Mouse (Mus musculus): ENCODE measurements at regions not wholly inside any gene's neighbourhood (a gene's known extent, or its start where the extent isn't known, plus 50 kb on each side); places are given as distances from the start of the nearest gene placed in this dataset.
A peak's percentile ranks its signal among the peaks of the same experiment; 100 is the strongest.

- ATAC-seq (ENCODE audit: insufficient number of reproducible peaks, low FRiP score, low TSS enrichment, low read depth): no peak
- no peak for DNase-seq (ENCODE audit: low spot score)
- H3K27me3 ChIP-seq (ENCODE audit: control insufficient read depth, insufficient read depth, low read length): no peaks in the 10 kb centered on the region
Observed at GRCm38 (mm10) chr16:55469703-55470102, 171.9 kb upstream of the Zpld1 start.

DNA sequence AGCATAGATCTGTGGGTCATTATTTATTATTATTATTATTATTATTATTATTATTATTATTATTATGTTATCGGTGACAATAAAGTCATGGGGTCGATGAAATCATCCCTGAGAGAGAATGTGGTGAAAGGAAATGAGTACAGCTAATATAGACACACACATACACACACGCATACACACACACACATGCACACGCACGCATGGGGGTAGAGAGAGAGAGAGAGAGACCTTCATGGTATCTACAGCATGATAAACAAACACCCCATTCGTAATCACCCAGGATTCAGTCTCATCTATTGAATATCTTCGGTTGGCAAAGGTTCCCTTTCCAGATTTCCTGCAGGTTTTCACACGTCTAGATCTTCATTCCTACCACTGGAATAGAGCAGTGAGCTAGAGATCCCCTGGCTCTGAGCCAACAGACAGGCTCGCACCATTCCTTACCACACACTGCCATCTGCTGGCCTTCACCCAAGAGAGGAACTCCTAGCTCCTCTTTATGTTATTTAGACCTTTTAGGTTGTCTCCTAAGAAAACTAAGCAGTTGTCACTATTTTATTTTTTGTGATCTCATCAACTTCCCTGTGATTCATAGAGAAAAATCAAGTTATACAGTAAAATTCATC, 171.2 kb upstream of the Zpld1 start:
- DNase-seq (ENCODE audit: low spot score) (peak; percentile 93), ATAC-seq (ENCODE audit: insufficient number of reproducible peaks, low FRiP score, low TSS enrichment, low read depth) (peak; percentile 83; the same call in 1 of the 2 replicates)
- no peak overlapping the region for H3K9ac ChIP-seq (ENCODE audit: low read length)
- no peak overlapping the region for H3K4me3 ChIP-seq (ENCODE audit: low read depth, low read length)
- H3K36me3 ChIP-seq (ENCODE audit: control insufficient read depth, insufficient read depth, low read length): no peaks in the 10 kb centered on the region
- H3K4me2 ChIP-seq (ENCODE audit: low read depth, severe bottlenecking): no peak overlapping the region
- 56% methylated on average over 9 of the region's 9 CpGs for WGBS
- no peaks in the 10 kb centered on the region for H3K27me3 ChIP-seq (ENCODE audit: control insufficient read depth, insufficient read depth, low read length)
- H3K27ac ChIP-seq (replicated peaks; ENCODE audit: low read depth, low read length): no peak overlapping the region
- no peaks in the 10 kb centered on the region for H3K9me3 ChIP-seq (ENCODE audit: control insufficient read depth, low read length)
- H3K4me1 ChIP-seq (ENCODE audit: control insufficient read depth, insufficient read depth, low read length): no peaks in the 10 kb centered on the region

More at GRCm38 (mm10) chr16:55469703-55470102, 171.9 kb upstream of the Zpld1 start:
- Histone ChIP-seq H3K9ac (ENCODE audit: low read length) (no peak overlapping the region), H3K4me2 (ENCODE audit: low read depth, severe bottlenecking) (no peak overlapping the region), H3K4me1 (ENCODE audit: control insufficient read depth, insufficient read depth, low read length) (no peaks in the 10 kb centered on the region), H3K4me3 (ENCODE audit: low read depth, low read length) (no peak overlapping the region), H3K36me3 (ENCODE audit: control insufficient read depth, insufficient read depth, low read length) (no peaks in the 10 kb centered on the region), H3K9me3 (ENCODE audit: control insufficient read depth, low read length) (no peaks in the 10 kb centered on the region), H3K27ac (replicated peaks; ENCODE audit: low read depth, low read length) (no peak overlapping the region)
- WGBS: 76% methylated on average over 3 of the region's 3 CpGs

GRCm38 (mm10) chr16:55460519-55460918, 162.7 kb upstream of the Zpld1 start:
- no peak overlapping the region for H3K9ac ChIP-seq (ENCODE audit: low read length)
- no peak overlapping the region for H3K27ac ChIP-seq (replicated peaks; ENCODE audit: low read depth, low read length)
- H3K27me3 ChIP-seq (ENCODE audit: control insufficient read depth, insufficient read depth, low read length): no peaks in the 10 kb centered on the region
- H3K9me3 ChIP-seq (ENCODE audit: control insufficient read depth, low read length): no peaks in the 10 kb centered on the region
- H3K4me2 ChIP-seq (ENCODE audit: low read depth, severe bottlenecking): no peak overlapping the region
- H3K4me1 ChIP-seq (ENCODE audit: control insufficient read depth, insufficient read depth, low read length): no peaks in the 10 kb centered on the region
- no peak overlapping the region for H3K4me3 ChIP-seq (ENCODE audit: low read depth, low read length)
- peak; percentile 57 for DNase-seq (ENCODE audit: low spot score)
- ATAC-seq (ENCODE audit: insufficient number of reproducible peaks, low FRiP score, low TSS enrichment, low read depth): no peak
- H3K36me3 ChIP-seq (ENCODE audit: control insufficient read depth, insufficient read depth, low read length): no peaks in the 10 kb centered on the region

- Histone ChIP-seq H3K9me3 (ENCODE audit: control insufficient read depth, low read length) (no peaks in the 10 kb centered on the region), H3K36me3 (ENCODE audit: control insufficient read depth, insufficient read depth, low read length) (no peaks in the 10 kb centered on the region), H3K9ac (ENCODE audit: low read length) (no peak overlapping the region), H3K4me1 (ENCODE audit: control insufficient read depth, insufficient read depth, low read length) (no peaks in the 10 kb centered on the region), H3K4me3 (ENCODE audit: low read depth, low read length) (no peak overlapping the region), H3K27ac (replicated peaks; ENCODE audit: low read depth, low read length) (no peak overlapping the region), H3K4me2 (ENCODE audit: low read depth, severe bottlenecking) (no peak overlapping the region), H3K27me3 (ENCODE audit: control insufficient read depth, insufficient read depth, low read length) (no peaks in the 10 kb centered on the region)
- WGBS: 79% methylated on average over 3 of the region's 3 CpGs
- no peak for ATAC-seq (ENCODE audit: insufficient number of reproducible peaks, low FRiP score, low TSS enrichment, low read depth)
- no peak for DNase-seq (ENCODE audit: low spot score)
Observed at GRCm38 (mm10) chr16:55447581-55447980, 149.8 kb upstream of the Zpld1 start.

- peak; percentile 84 for ATAC-seq (ENCODE audit: insufficient number of reproducible peaks, low FRiP score, low TSS enrichment, low read depth)
- H3K27ac ChIP-seq (replicated peaks; ENCODE audit: low read depth, low read length): no peak overlapping the region; the same call in 1 of the 2 replicates
- WGBS: 36% methylated on average over 5 of the region's 5 CpGs
Observed at GRCm38 (mm10) chr16:55442821-55443581, 145.2 kb upstream of the Zpld1 start.

DNA sequence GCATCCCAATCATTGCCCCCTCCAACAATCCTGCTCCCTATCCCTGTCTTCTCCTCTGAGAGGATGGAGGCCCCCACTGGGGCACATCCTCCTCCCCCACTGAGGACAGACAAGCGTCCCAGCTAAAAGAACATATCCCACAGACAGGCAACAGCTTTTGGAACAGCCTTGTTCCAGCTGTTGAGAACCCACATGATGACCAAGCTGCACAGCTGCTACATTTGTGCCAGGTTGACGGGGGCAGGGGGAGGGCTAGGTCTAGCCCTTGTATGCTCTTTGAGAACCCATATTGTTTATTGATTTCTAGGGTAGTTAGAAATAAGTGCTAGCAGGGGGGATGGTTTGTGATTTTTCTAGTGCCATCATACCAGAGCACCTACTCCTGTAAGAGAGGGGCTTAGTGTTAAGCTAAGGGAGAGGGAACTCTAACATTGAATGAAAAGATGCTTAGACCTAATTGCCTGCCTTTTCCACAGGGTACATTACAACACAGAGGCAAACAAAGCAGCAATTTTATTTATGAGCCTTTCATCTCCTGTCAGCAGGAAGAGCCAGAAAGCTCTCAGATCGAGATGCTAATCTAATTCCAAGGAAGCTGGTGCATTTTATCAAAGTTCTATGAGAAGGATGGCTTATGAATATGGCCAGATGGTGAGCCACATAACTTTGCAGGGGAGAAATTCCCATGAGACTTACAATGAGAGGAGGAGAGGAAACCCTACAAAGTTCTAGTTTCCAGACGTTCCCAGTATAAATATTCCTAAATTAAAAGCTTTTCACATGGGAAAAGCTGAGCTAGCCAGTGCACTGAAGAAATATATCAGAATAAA, 137.6 kb upstream of the Zpld1 start:
- H3K27ac ChIP-seq (replicated peaks; ENCODE audit: low read depth, low read length): no peak overlapping the region
- DNase-seq (ENCODE audit: low spot score) (no peak), ATAC-seq (ENCODE audit: insufficient number of reproducible peaks, low FRiP score, low TSS enrichment, low read depth) (no peak)
- no peak overlapping the region for H3K4me3 ChIP-seq (ENCODE audit: low read depth, low read length)
- WGBS: 52% methylated on average over 4 of the region's 4 CpGs
- no peaks in the 10 kb centered on the region for H3K36me3 ChIP-seq (ENCODE audit: control insufficient read depth, insufficient read depth, low read length)
- H3K4me1 ChIP-seq (ENCODE audit: control insufficient read depth, insufficient read depth, low read length): 0 out of 2 replicates have a peak, but pooled peaks cover 3% of the 10 kb centered on the region
- H3K4me2 ChIP-seq (ENCODE audit: low read depth, severe bottlenecking): no peak overlapping the region
- no peaks in the 10 kb centered on the region for H3K27me3 ChIP-seq (ENCODE audit: control insufficient read depth, insufficient read depth, low read length)
- no peaks in the 10 kb centered on the region for H3K9me3 ChIP-seq (ENCODE audit: control insufficient read depth, low read length)
- no peak overlapping the region; the same call in 1 of the 2 replicates for H3K9ac ChIP-seq (ENCODE audit: low read length)

More at GRCm38 (mm10) chr16:55442821-55443581, 145.2 kb upstream of the Zpld1 start:
- Histone ChIP-seq H3K27me3 (ENCODE audit: control insufficient read depth, insufficient read depth, low read length) (no peaks in the 10 kb centered on the region), H3K4me3 (ENCODE audit: low read depth, low read length) (no peak overlapping the region), H3K9ac (ENCODE audit: low read length) (no peak overlapping the region), H3K9me3 (ENCODE audit: control insufficient read depth, low read length) (no peaks in the 10 kb centered on the region), H3K36me3 (ENCODE audit: control insufficient read depth, insufficient read depth, low read length) (no peaks in the 10 kb centered on the region), H3K4me2 (ENCODE audit: low read depth, severe bottlenecking) (no peak overlapping the region), H3K4me1 (ENCODE audit: control insufficient read depth, insufficient read depth, low read length) (no peaks in the 10 kb centered on the region)
- DNase-seq (ENCODE audit: low spot score): no peak

DNA sequence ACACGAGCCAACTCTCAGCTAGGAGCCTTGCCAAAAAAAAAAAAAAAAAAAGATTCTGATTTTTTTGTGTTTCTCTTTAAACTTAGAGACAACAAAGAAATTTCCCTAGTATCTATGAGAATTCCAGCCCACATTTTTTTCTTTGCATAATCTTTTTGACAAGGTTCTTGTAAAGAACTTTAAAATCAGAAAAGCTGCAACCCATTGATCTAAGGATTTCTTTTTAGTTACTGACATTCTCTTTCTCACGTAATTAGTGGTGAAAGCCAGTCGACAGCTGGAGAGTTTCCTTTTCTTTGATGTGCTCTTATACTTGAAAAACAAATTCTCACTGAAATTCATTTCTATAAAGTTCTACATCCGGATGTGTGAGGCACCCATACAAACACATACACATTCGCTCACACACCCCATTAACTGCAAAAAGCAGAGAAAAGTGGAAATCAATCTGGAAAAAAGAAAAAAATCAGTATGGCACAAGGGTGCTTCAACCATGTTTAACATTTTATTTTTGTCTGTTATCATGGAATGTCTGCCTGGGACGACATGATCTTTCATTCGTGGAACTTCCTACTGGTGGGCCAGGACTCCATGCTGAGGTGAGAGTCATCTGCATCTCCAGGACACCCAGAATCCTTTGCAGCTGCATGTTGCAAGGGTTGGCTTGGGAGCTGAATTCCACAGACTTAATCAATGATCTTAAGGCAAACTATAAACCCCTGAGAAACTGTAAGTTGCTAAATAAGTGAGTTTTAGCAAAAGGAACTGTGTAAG, 124.0 kb upstream of the Zpld1 start:
- DNase-seq (ENCODE audit: low spot score): no peak
- Histone ChIP-seq H3K27me3 (ENCODE audit: control insufficient read depth, insufficient read depth, low read length) (no peaks in the 10 kb centered on the region), H3K9me3 (ENCODE audit: control insufficient read depth, low read length) (no peaks in the 10 kb centered on the region), H3K4me3 (ENCODE audit: low read depth, low read length) (no peak overlapping the region), H3K9ac (ENCODE audit: low read length) (no peak overlapping the region), H3K27ac (replicated peaks; ENCODE audit: low read depth, low read length) (no peak overlapping the region), H3K4me2 (ENCODE audit: low read depth, severe bottlenecking) (no peak overlapping the region), H3K36me3 (ENCODE audit: control insufficient read depth, insufficient read depth, low read length) (no peaks in the 10 kb centered on the region), H3K4me1 (ENCODE audit: control insufficient read depth, insufficient read depth, low read length) (no peaks in the 10 kb centered on the region)
- no peak for ATAC-seq (ENCODE audit: insufficient number of reproducible peaks, low FRiP score, low TSS enrichment, low read depth)
- WGBS: 30% methylated on average over 7 of the region's 7 CpGs

All from limb, embryonic 11.5 days (tissue).